ENCODE assay signal across 17 mouse cellular contexts in genomic region chr7:96987676-96988075, GRCm38 (mm10). TPM values are rescaled to one million over a fixed set of nuclear protein-coding genes. Genes with fewer than 3 reads are reported as not detected.
DNase-seq lines count a peak whose midpoint lies in the region; ATAC-seq and TF ChIP-seq lines count a peak whose summit lies in the region.
"Had no signal": no experiment of that assay in that cellular context is flagged by ENCODE, and none has a peak within 500 bp of the region (broad histone marks: within the 10 kb centered on the region; RNA-seq: fewer than 3 reads in every experiment).

No protein-coding gene starts in this region.

- H3K27me3 ChIP-seq in liver, adult 2 months (ENCODE audit: control insufficient read depth, insufficient read depth, low read length): no peaks in the 10 kb centered on the region
- H3K27me3 ChIP-seq in liver, embryonic 11.5 days (replicated peaks; ENCODE audit: control insufficient read depth, insufficient read depth, low read length): no peaks in the 10 kb centered on the region
- H3K27me3 ChIP-seq: CH12.LX; embryonic facial prominence, embryonic 13.5 days; forebrain, embryonic 12.5 days; heart, embryonic 15.5 days had no signal

- peaks cover 3% of the 10 kb centered on the region; the same call in 1 of the 2 replicates for H3K4me1 ChIP-seq in liver, adult 2 months (ENCODE audit: control insufficient read depth, insufficient read depth, low read length)
- peaks cover 7% of the 10 kb centered on the region; the same call in 1 of the 2 replicates for H3K4me1 ChIP-seq in liver, embryonic 11.5 days (replicated peaks; ENCODE audit: control insufficient read depth, insufficient read depth, low read length)

- 21% methylated on average over 4 of the region's 4 CpGs for WGBS in liver, adult 2 months
- 76% methylated on average over 4 of the region's 4 CpGs for WGBS in liver, embryonic 11.5 days

- no peak for TF ChIP-seq CTCF in liver, adult 2 months (IDR thresholded peaks at IDR 0.05; ENCODE audit: low read depth, low read length)

- H3K27ac ChIP-seq in liver, adult 2 months (replicated peaks; ENCODE audit: insufficient read depth, low read depth, low read length): no peak overlapping the region
- no peak overlapping the region for H3K27ac ChIP-seq in liver, embryonic 11.5 days (ENCODE audit: low read depth, low read length)
- H3K27ac ChIP-seq: embryonic facial prominence, embryonic 13.5 days; forebrain, embryonic 12.5 days; heart, embryonic 15.5 days; macrophage had no signal

- H3K79me2 ChIP-seq in liver, adult 2 months (ENCODE audit: control insufficient read depth, insufficient read depth, low read length): no peaks in the 10 kb centered on the region; the same call in 1 of the 2 replicates

- DNase-seq in gastrocnemius, postnatal 14 days: peak; percentile 37
- DNase-seq in gastrocnemius, adult 8-10 months (ENCODE audit: low spot score in 2 of 2): no peak
- peak; percentile 30 for DNase-seq in liver, adult 2 months (ENCODE audit: extremely low read depth, low read depth, low spot score)
- no peak for DNase-seq in liver, embryonic 11.5 days (ENCODE audit: low spot score)
- DNase-seq in Muller cell, postnatal 12 days (ENCODE audit: inconsistent ontology term): peak; percentile 40
- DNase-seq in kidney, postnatal 14 days: peak; percentile 27
- no peak for DNase-seq in spleen, adult 18-20 months
- DNase-seq in left cerebral cortex, postnatal 4 days: no peak
- DNase-seq: layer of hippocampus, adult 9-11 months; right cerebral cortex, postnatal 14 days; thymus, postnatal 25 days had no signal

- no peak for ATAC-seq in liver, embryonic 11.5 days (replicated peaks; ENCODE audit: low FRiP score)
- ATAC-seq: midbrain, embryonic 16.5 days had no signal

- H3K4me3 ChIP-seq in liver, adult 2 months (ENCODE audit: insufficient read depth, low read depth, low read length): no peak overlapping the region
- H3K4me3 ChIP-seq in liver, embryonic 11.5 days (ENCODE audit: low read depth, low read length): no peak overlapping the region
- H3K4me3 ChIP-seq: embryonic facial prominence, embryonic 13.5 days; forebrain, embryonic 12.5 days; heart, embryonic 15.5 days had no signal

- no peak overlapping the region for H3K9ac ChIP-seq in liver, adult 2 months (ENCODE audit: low read depth, low read length)
- no peak overlapping the region for H3K9ac ChIP-seq in liver, embryonic 11.5 days (ENCODE audit: low read depth, low read length)
- H3K9ac ChIP-seq: embryonic facial prominence, embryonic 13.5 days; forebrain, embryonic 12.5 days; heart, embryonic 15.5 days had no signal

- intact Hi-C loops in gastrocnemius, postnatal 14 days (cut with DNase I; ENCODE audit: low total_unique reads): no loop called here
- intact Hi-C loops in left cerebral cortex, postnatal 4 days (cut with DNase I): no loop called here

- H3K4me2 ChIP-seq in liver, embryonic 11.5 days: no peak overlapping the region
- H3K4me2 ChIP-seq: embryonic facial prominence, embryonic 13.5 days; heart, embryonic 15.5 days had no signal

- H3K36me3 ChIP-seq in liver, adult 2 months (ENCODE audit: control insufficient read depth, insufficient read depth, low read length): no peaks in the 10 kb centered on the region; the same call in 1 of the 2 replicates
- H3K36me3 ChIP-seq in liver, embryonic 11.5 days (ENCODE audit: control insufficient read depth, insufficient read depth, low read length): no peaks in the 10 kb centered on the region
- H3K36me3 ChIP-seq: forebrain, embryonic 12.5 days; heart, embryonic 15.5 days had no signal

- H3K9me3 ChIP-seq in liver, embryonic 11.5 days (ENCODE audit: control insufficient read depth, low read length): no peaks in the 10 kb centered on the region
- H3K9me3 ChIP-seq: embryonic facial prominence, embryonic 13.5 days; forebrain, embryonic 12.5 days; heart, embryonic 15.5 days had no signal

- TF ChIP-seq POLR2A in liver, adult 2 months (IDR thresholded peaks at IDR 0.05; ENCODE audit: extremely low read depth, insufficient read depth, low read length): no peak

RNA-seq across cellular contexts. Expression of gene Nars2, which starts 36.4 kb away (rescaled TPM):
- 1 to 10 TPM; 8.6 to 8.7 TPM for total RNA-seq in gastrocnemius, postnatal 14 days (2021)
- 10 to 100 TPM in 1 of 4 experiments, 1 to 10 TPM in 3; 6.7 to 10.6 (median 8.0) TPM for total RNA-seq in gastrocnemius, adult 8-10 months (2022)
- total RNA-seq in liver, adult 2 months (2014; rRNA removed): 17.3 and 18.0 TPM in 2 replicates
- 6.2 and 6.9 TPM in 2 replicates for polyA plus RNA-seq in liver, adult 2 months (2012; rRNA removed)
- polyA plus RNA-seq in liver, embryonic 11.5 days (2014; fragmentation: Nextera tagmentation; extraction: Ambion mirVana): 31.2 and 37.6 TPM in 2 replicates
- 10 to 100 TPM; 17.6 to 19.7 TPM for total RNA-seq in left cerebral cortex, postnatal 4 days (2021)

Comparison
In these comparisons a context has a peak if more than half of its experiments do, and no peak if none do; other contexts are left out.
1. DNase-seq: peak in gastrocnemius, postnatal 14 days (single experiment), liver, adult 2 months (single experiment), Muller cell, postnatal 12 days (single experiment) and kidney, postnatal 14 days (single experiment); none in gastrocnemius, adult 8-10 months (0 of 2), liver, embryonic 11.5 days (single experiment), spleen, adult 18-20 months (0 of 2) and left cerebral cortex, postnatal 4 days (single experiment).